Comparison of ENCODE assay signal across 8 mouse cellular contexts in the genomic region with DNA sequence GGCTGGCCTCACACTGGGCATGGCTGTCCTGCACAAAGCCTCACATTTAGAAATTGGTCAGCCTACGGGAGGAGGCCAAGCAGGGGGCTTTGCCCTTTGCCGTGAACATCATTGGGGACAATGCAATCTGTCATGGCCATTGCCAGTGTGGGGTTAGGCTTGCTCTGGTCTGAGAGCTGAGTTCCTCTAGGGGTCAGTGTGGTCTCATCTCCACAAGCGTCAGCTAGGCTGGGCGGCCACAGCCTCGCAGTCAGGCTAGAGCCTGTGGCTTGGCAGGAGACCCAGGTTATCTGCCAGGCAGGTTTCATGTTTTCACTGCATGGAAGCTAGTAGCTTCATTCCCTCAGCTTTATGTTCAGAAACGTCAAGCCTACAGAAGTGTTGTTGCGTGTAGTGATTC. TPM values are rescaled to one million over a fixed set of nuclear protein-coding genes. Genes with fewer than 3 reads are reported as not detected.
DNase-seq lines count a peak whose midpoint lies in the region; ATAC-seq and TF ChIP-seq lines count a peak whose summit lies in the region.

No protein-coding gene starts in this region.

- ATAC-seq in limb, embryonic 14.5 days (ENCODE audit: low FRiP score, low read depth) = no peak
- 0 out of 2 replicates have a peak, but pooled peaks have one; percentile 44 for ATAC-seq in embryonic facial prominence, embryonic 15.5 days (ENCODE audit: insufficient number of reproducible peaks, low FRiP score, low TSS enrichment, low read depth)
- ATAC-seq in midbrain, postnatal 0 days (ENCODE audit: low FRiP score) = no peak; the same call in 1 of the 2 replicates

- 74% methylated on average over 7 of the region's 7 CpGs for WGBS in limb, embryonic 14.5 days
- WGBS in limb, embryonic 10.5 days = 78% methylated on average over 7 of the region's 7 CpGs
- 72% methylated on average over 7 of the region's 7 CpGs for WGBS in embryonic facial prominence, embryonic 15.5 days
- WGBS in midbrain, postnatal 0 days = 50% methylated on average over 7 of the region's 7 CpGs

- H3K4me3 ChIP-seq in limb, embryonic 14.5 days (replicated peaks; ENCODE audit: low read length) = no peak overlapping the region
- H3K4me3 ChIP-seq in limb, embryonic 10.5 days = no peak overlapping the region
- no peak overlapping the region for H3K4me3 ChIP-seq in embryonic facial prominence, embryonic 15.5 days (replicated peaks)
- H3K4me3 ChIP-seq in midbrain, postnatal 0 days (ENCODE audit: low read depth, low read length) = no peak overlapping the region

- peak; percentile 72 for TF ChIP-seq CTCF in midbrain, postnatal 0 days (IDR thresholded peaks at IDR 0.05)

- peak; percentile 60 for DNase-seq in adrenal gland, postnatal 10 days
- DNase-seq in adrenal gland, adult 18-20 months (ENCODE audit: low spot score in 2 of 2) = no peak
- DNase-seq in limb, embryonic 14.5 days (ENCODE audit: low spot score) = peak; percentile 45
- DNase-seq in limb, embryonic 10.5 days (ENCODE audit: low spot score) = no peak
- peak; percentile 35 to 54 for DNase-seq in kidney, adult 8-10 months
- DNase-seq in midbrain, postnatal 0 days (ENCODE audit: low spot score) = peak; percentile 80
- no peak for DNase-seq in urinary bladder, postnatal 36 days (ENCODE audit: low spot score in 2 of 2)

- H3K4me2 ChIP-seq in limb, embryonic 14.5 days (replicated peaks; ENCODE audit: low read depth, low read length, severe bottlenecking) = no peak overlapping the region
- H3K4me2 ChIP-seq in embryonic facial prominence, embryonic 15.5 days (replicated peaks) = no peak overlapping the region
- no peak overlapping the region for H3K4me2 ChIP-seq in midbrain, postnatal 0 days (ENCODE audit: low read depth, low read length, poor library complexity, severe bottlenecking)

- no peaks in the 10 kb centered on the region for H3K9me3 ChIP-seq in limb, embryonic 14.5 days (ENCODE audit: control insufficient read depth, low read length)
- no peaks in the 10 kb centered on the region for H3K9me3 ChIP-seq in limb, embryonic 10.5 days (replicated peaks)
- H3K9me3 ChIP-seq in embryonic facial prominence, embryonic 15.5 days (replicated peaks) = no peaks in the 10 kb centered on the region
- no peaks in the 10 kb centered on the region for H3K9me3 ChIP-seq in midbrain, postnatal 0 days (ENCODE audit: low read length)

- peaks cover 61% of the 10 kb centered on the region for H3K36me3 ChIP-seq in limb, embryonic 14.5 days (ENCODE audit: control insufficient read depth, insufficient read depth, low read length)
- H3K36me3 ChIP-seq in limb, embryonic 10.5 days = peaks cover 88% of the 10 kb centered on the region
- peaks cover 50% of the 10 kb centered on the region for H3K36me3 ChIP-seq in embryonic facial prominence, embryonic 15.5 days
- H3K36me3 ChIP-seq in midbrain, postnatal 0 days (ENCODE audit: insufficient read depth, low read length) = peaks cover 52% of the 10 kb centered on the region

- H3K4me1 ChIP-seq in limb, embryonic 14.5 days (ENCODE audit: control insufficient read depth, insufficient read depth, low read length) = no peaks in the 10 kb centered on the region
- H3K4me1 ChIP-seq in limb, embryonic 10.5 days = 0 out of 2 replicates have a peak, but pooled peaks cover 2% of the 10 kb centered on the region
- no peaks in the 10 kb centered on the region for H3K4me1 ChIP-seq in embryonic facial prominence, embryonic 15.5 days
- no peaks in the 10 kb centered on the region for H3K4me1 ChIP-seq in midbrain, postnatal 0 days (ENCODE audit: insufficient read depth, low read length)

- no peak for TF ChIP-seq POLR2A in limb, embryonic 14.5 days (IDR thresholded peaks at IDR 0.05; ENCODE audit: borderline replicate concordance, extremely low read depth, insufficient read depth, insufficient read length)

- H3K27ac ChIP-seq in limb, embryonic 14.5 days (replicated peaks; ENCODE audit: low read depth, low read length) = no peak overlapping the region
- H3K27ac ChIP-seq in limb, embryonic 10.5 days = no peak overlapping the region
- H3K27ac ChIP-seq in embryonic facial prominence, embryonic 15.5 days (replicated peaks) = no peak overlapping the region
- H3K27ac ChIP-seq in midbrain, postnatal 0 days (ENCODE audit: low read depth, low read length) = no peak overlapping the region

- H3K9ac ChIP-seq in limb, embryonic 14.5 days (ENCODE audit: low read depth, low read length, severe bottlenecking) = no peak overlapping the region
- H3K9ac ChIP-seq in embryonic facial prominence, embryonic 15.5 days = no peak overlapping the region
- no peak overlapping the region for H3K9ac ChIP-seq in midbrain, postnatal 0 days (replicated peaks; ENCODE audit: low read length, poor library complexity, severe bottlenecking)

- H3K27me3 ChIP-seq in limb, embryonic 14.5 days (ENCODE audit: control insufficient read depth, insufficient read depth, low read length) = no peaks in the 10 kb centered on the region
- H3K27me3 ChIP-seq in limb, embryonic 10.5 days (ENCODE audit: low read depth, poor library complexity, severe bottlenecking) = no peaks in the 10 kb centered on the region
- H3K27me3 ChIP-seq in embryonic facial prominence, embryonic 15.5 days = no peaks in the 10 kb centered on the region
- no peaks in the 10 kb centered on the region for H3K27me3 ChIP-seq in midbrain, postnatal 0 days (ENCODE audit: insufficient read depth, low read length)

RNA-seq across cellular contexts. Expression of a gene that starts 20.9 kb away (rescaled TPM):
- total RNA-seq in adrenal gland, postnatal 10 days (2021) = 1 to 10 TPM; 4.1 to 4.9 TPM
- 1 to 10 TPM; 2.9 to 4.0 TPM for total RNA-seq in adrenal gland, adult 18-20 months (2021)
- polyA plus RNA-seq in limb, embryonic 14.5 days (2012; rRNA removed) = 14.4 and 15.0 TPM in 2 replicates
- polyA plus RNA-seq in limb, embryonic 14.5 days (2014; fragmentation: Nextera tagmentation; extraction: Ambion mirVana) = 28.5 and 33.0 TPM in 2 replicates
- 39.7 and 44.6 TPM in 2 replicates for polyA plus RNA-seq in limb, embryonic 10.5 days (2016; fragmentation: Nextera tagmentation; extraction: Ambion mirVana)
- 25.6 TPM in 2 replicates for polyA plus RNA-seq in embryonic facial prominence, embryonic 15.5 days (2015; fragmentation: Nextera tagmentation; extraction: Ambion mirVana)
- total RNA-seq in midbrain, postnatal 0 days (2014; rRNA removed) = 26.0 and 29.2 TPM in 2 replicates
- 36.8 and 38.0 TPM in 2 replicates for polyA plus RNA-seq in midbrain, postnatal 0 days (2015; fragmentation: Nextera tagmentation; extraction: Ambion mirVana)

Comparison
In these comparisons a context has a peak if more than half of its experiments do, and no peak if none do; other contexts are left out.
1. DNase-seq: peak in adrenal gland, postnatal 10 days (single experiment), limb, embryonic 14.5 days (single experiment), kidney, adult 8-10 months (2 of 2) and midbrain, postnatal 0 days (single experiment); none in adrenal gland, adult 18-20 months (0 of 2), limb, embryonic 10.5 days (single experiment) and urinary bladder, postnatal 36 days (0 of 2).